Mouse (Mus musculus) lung, embryonic 16.5 days (tissue): ENCODE measurements around the gene Tnnc2. TPM values are rescaled to one million over a fixed set of nuclear protein-coding genes. Genes with fewer than 3 reads are reported as not detected.
A peak's percentile ranks its signal among the peaks of the same experiment; 100 is the strongest.

ENCODE experiments used
- ATAC-seq: fragments of 200-750 bp; cut with Nextera tagmentation; 2 replicates; pipeline ENCODE4 v1.8.0; 2017; ENCODE audit warnings: low read depth, mild to moderate bottlenecking, moderate library complexity
- H3K27ac ChIP-seq: fragments of 300-500 bp; sonication (generic); 2 replicates; pipeline ENCODE4 v1.5.1; 2014; ENCODE audit warnings: mild to moderate bottlenecking, control low read depth, low read length
- H3K27me3 ChIP-seq: fragments of 300-500 bp; sonication (generic); 2 replicates; pipeline ENCODE4 v1.6.1; 2014; ENCODE audit warnings: low read depth, low read length, mixed read lengths; ENCODE audit not compliant: control insufficient read depth, insufficient read depth
- H3K36me3 ChIP-seq: fragments of 300-500 bp; sonication (generic); 2 replicates; pipeline ENCODE4 v1.6.1; 2014; ENCODE audit warnings: low read length; ENCODE audit not compliant: control insufficient read depth, insufficient read depth
- H3K4me1 ChIP-seq: fragments of 300-500 bp; sonication (generic); replicated peaks from 2 replicates; pipeline ENCODE4 v1.6.1; 2014; ENCODE audit warnings: low read length, mixed read lengths; ENCODE audit not compliant: control insufficient read depth, insufficient read depth
- H3K4me2 ChIP-seq: fragments of 300-500 bp; sonication (generic); 2 replicates; pipeline ENCODE4 v1.6.1; 2014; ENCODE audit warnings: low read depth, low read length, control low read depth
- H3K4me3 ChIP-seq: fragments of 300-500 bp; sonication (generic); 2 replicates; pipeline ENCODE4 v1.5.1; 2014; ENCODE audit warnings: mild to moderate bottlenecking, low read length, control low read depth
- H3K9ac ChIP-seq: fragments of 300-500 bp; sonication (generic); 2 replicates; pipeline ENCODE4 v1.6.1; 2014; ENCODE audit warnings: low read length, control low read depth
- H3K9me3 ChIP-seq: fragments of 300-500 bp; sonication (generic); 2 replicates; pipeline ENCODE4 v1.6.1; 2016; ENCODE audit warnings: low read length; ENCODE audit not compliant: control insufficient read depth
- WGBS: fragments of 180-500 bp; shearing (Covaris S2); extraction: QIAGEN DNeasy Blood & Tissue Kit; methylation state at CpG from one replicate; pipeline ENCODE4 v1.1.7; 2014; 5-methylcytosine and 5-hydroxymethylcytosine counted together
- polyA plus RNA-seq: library from polyadenylated mRNA; unstranded; fragments of >200 nt; fragmentation: Nextera tagmentation; extraction: Ambion mirVana; gene quantifications from 2 replicates; pipeline ENCODE4 v1.2.1, GENCODE M21; 2015

Tnnc2 gene
- polyA plus RNA-seq, 1 experiment from 2014 or later = 27.9 TPM

- ATAC-seq = peak; percentile 99
- Histone ChIP-seq H3K4me2 (peak within 1 kb of the TSS; percentile 82), H3K36me3 (peaks cover 26% of the 10 kb centered on the region), H3K9me3 (no peaks in the 10 kb centered on the region), H3K9ac (peak within 1 kb of the TSS; percentile 89), H3K27me3 (no peaks in the 10 kb centered on the region), H3K27ac (peak within 1 kb of the TSS; percentile 69), H3K4me1 (peaks cover 19% of the 10 kb centered on the region), H3K4me3 (peak within 1 kb of the TSS; percentile 96)
- WGBS = under 1% methylated on average over 53 of the region's 53 CpGs
Measured at GRCm38 (mm10) chr2:164769258-164770037, 10.3 kb downstream of the Tnnc2 start, which contains the start of gene Ube2c. Ube2c (plus strand) TSS chr2:164769898.

- Histone ChIP-seq H3K27me3 (no peaks in the 10 kb centered on the region), H3K4me1 (peaks cover 19% of the 10 kb centered on the region), H3K4me2 (no peak overlapping the region), H3K9me3 (no peaks in the 10 kb centered on the region), H3K4me3 (no peak overlapping the region), H3K9ac (no peak overlapping the region), H3K27ac (no peak overlapping the region), H3K36me3 (peaks cover 26% of the 10 kb centered on the region)
- WGBS = 92% methylated on average over 15 of the region's 15 CpGs
- no peak for ATAC-seq
Measured at GRCm38 (mm10) chr2:164767812-164768540, 11.8 kb downstream of the Tnnc2 start.

GRCm38 (mm10) chr2:164765841-164766240 is 13.9 kb downstream of the Tnnc2 start:
- peaks cover 3% of the 10 kb centered on the region; the same call in 1 of the 2 replicates for H3K4me1 ChIP-seq
- H3K4me2 ChIP-seq = no peak overlapping the region
- H3K9me3 ChIP-seq = no peaks in the 10 kb centered on the region
- no peak overlapping the region for H3K4me3 ChIP-seq
- no peaks in the 10 kb centered on the region for H3K27me3 ChIP-seq
- no peak overlapping the region for H3K27ac ChIP-seq
- H3K36me3 ChIP-seq = peaks cover 38% of the 10 kb centered on the region
- H3K9ac ChIP-seq = no peak overlapping the region
- ATAC-seq = no peak
- WGBS = 71% methylated on average over 3 of the region's 3 CpGs

GRCm38 (mm10) chr2:164762593-164762992 is 17.2 kb downstream of the Tnnc2 start:
- Histone ChIP-seq H3K4me1 (no peaks in the 10 kb centered on the region), H3K9ac (no peak overlapping the region), H3K27me3 (no peaks in the 10 kb centered on the region), H3K9me3 (no peaks in the 10 kb centered on the region), H3K36me3 (peaks cover 60% of the 10 kb centered on the region), H3K4me3 (no peak overlapping the region), H3K27ac (no peak overlapping the region), H3K4me2 (no peak overlapping the region)
- WGBS = 84% methylated on average over 7 of the region's 7 CpGs
- ATAC-seq = no peak

- no peak overlapping the region for H3K4me2 ChIP-seq
- no peak overlapping the region for H3K4me3 ChIP-seq
- H3K36me3 ChIP-seq = peaks cover 66% of the 10 kb centered on the region
- no peaks in the 10 kb centered on the region for H3K4me1 ChIP-seq
- 96% methylated on average over 4 of the region's 4 CpGs for WGBS
- H3K27me3 ChIP-seq = no peaks in the 10 kb centered on the region
- ATAC-seq = no peak
- no peaks in the 10 kb centered on the region for H3K9me3 ChIP-seq
- H3K27ac ChIP-seq = no peak overlapping the region
- H3K9ac ChIP-seq = no peak overlapping the region
Measured at GRCm38 (mm10) chr2:164761971-164762370, 17.8 kb downstream of the Tnnc2 start.

- H3K4me1 ChIP-seq = no peaks in the 10 kb centered on the region
- H3K36me3 ChIP-seq = peaks cover 68% of the 10 kb centered on the region
- H3K27ac ChIP-seq = no peak overlapping the region
- H3K4me3 ChIP-seq = no peak overlapping the region
- H3K4me2 ChIP-seq = no peak overlapping the region
- ATAC-seq = no peak
- H3K27me3 ChIP-seq = no peaks in the 10 kb centered on the region
- H3K9me3 ChIP-seq = no peaks in the 10 kb centered on the region
- 88% methylated on average over 2 of the region's 2 CpGs for WGBS
- no peak overlapping the region for H3K9ac ChIP-seq
Measured at GRCm38 (mm10) chr2:164761502-164761901, 18.3 kb downstream of the Tnnc2 start.

GRCm38 (mm10) chr2:164760059-164760833 is 19.5 kb downstream of the Tnnc2 start:
- 67% methylated on average over 4 of the region's 4 CpGs for WGBS
- Histone ChIP-seq H3K4me2 (no peak overlapping the region), H3K36me3 (peaks cover 74% of the 10 kb centered on the region), H3K27ac (no peak overlapping the region), H3K4me3 (no peak overlapping the region), H3K9me3 (no peaks in the 10 kb centered on the region), H3K27me3 (no peaks in the 10 kb centered on the region), H3K4me1 (no peaks in the 10 kb centered on the region), H3K9ac (no peak overlapping the region)
- ATAC-seq = no peak

- Histone ChIP-seq H3K9ac (no peak overlapping the region), H3K27ac (no peak overlapping the region), H3K9me3 (no peaks in the 10 kb centered on the region), H3K4me1 (no peaks in the 10 kb centered on the region), H3K4me3 (no peak overlapping the region), H3K4me2 (no peak overlapping the region), H3K36me3 (peaks cover 85% of the 10 kb centered on the region), H3K27me3 (no peaks in the 10 kb centered on the region)
- 63% methylated on average over 1 of the region's 1 CpGs for WGBS
- no peak for ATAC-seq
Measured at GRCm38 (mm10) chr2:164758692-164759091, 21.1 kb downstream of the Tnnc2 start.

GRCm38 (mm10) chr2:164757841-164758240 is 21.9 kb downstream of the Tnnc2 start:
- no peak for ATAC-seq
- Histone ChIP-seq H3K4me2 (no peak overlapping the region), H3K4me1 (no peaks in the 10 kb centered on the region), H3K36me3 (peaks cover 83% of the 10 kb centered on the region), H3K9me3 (no peaks in the 10 kb centered on the region), H3K4me3 (no peak overlapping the region), H3K27ac (no peak overlapping the region), H3K27me3 (no peaks in the 10 kb centered on the region), H3K9ac (no peak overlapping the region)
- WGBS = 87% methylated on average over 11 of the region's 11 CpGs
